Mouse (Mus musculus) embryonic facial prominence, embryonic 14.5 days (tissue): ENCODE measurements around the gene Olfr150. TPM values are rescaled to one million over a fixed set of nuclear protein-coding genes. Genes with fewer than 3 reads are reported as not detected.
A peak's percentile ranks its signal among the peaks of the same experiment; 100 is the strongest.
"Not testable (repeated sequence)": the region's sequence is repeated elsewhere in the genome, so short reads cannot be mapped to it uniquely, and the experiment has no call there.

Experiments used
- ATAC-seq: fragments of 200-750 bp; cut with Nextera tagmentation; 2 replicates; pipeline ENCODE4 v1.8.0; 2017; ENCODE audit warnings: low read depth, moderate number of reproducible peaks, moderate TSS enrichment
- DNase-seq: peaks from one replicate; pipeline ENCODE4 v3.0.0-alpha.2; 2015; ENCODE audit warnings: low spot score
- H3K27ac ChIP-seq: fragments of 300-500 bp; sonication (generic); replicated peaks from 2 replicates; pipeline ENCODE4 v1.5.1; 2014; ENCODE audit warnings: low read depth, mild to moderate bottlenecking, low read length, moderate library complexity
- H3K27me3 ChIP-seq: fragments of 300-500 bp; sonication (generic); replicated peaks from 2 replicates; pipeline ENCODE4 v1.6.1; 2014; ENCODE audit warnings: low read length; ENCODE audit not compliant: control insufficient read depth, insufficient read depth
- H3K36me3 ChIP-seq: fragments of 300-500 bp; sonication (generic); 2 replicates; pipeline ENCODE4 v1.6.1; 2014; ENCODE audit warnings: low read length, mixed read lengths; ENCODE audit not compliant: control insufficient read depth, insufficient read depth
- H3K4me1 ChIP-seq: fragments of 300-500 bp; sonication (generic); 2 replicates; pipeline ENCODE4 v1.6.1; 2014; ENCODE audit warnings: antibody characterized with exemption, low read length; ENCODE audit not compliant: control insufficient read depth, insufficient read depth
- H3K4me2 ChIP-seq: fragments of 300-500 bp; sonication (generic); 2 replicates; pipeline ENCODE4 v1.6.1; 2014; ENCODE audit warnings: low read depth, mild to moderate bottlenecking, low read length, moderate library complexity, mixed read lengths
- H3K4me3 ChIP-seq: fragments of 300-500 bp; sonication (generic); 2 replicates; pipeline ENCODE4 v1.5.1; 2014; ENCODE audit warnings: low read depth, mild to moderate bottlenecking, low read length
- H3K9ac ChIP-seq: fragments of 300-500 bp; sonication (generic); 2 replicates; pipeline ENCODE4 v1.6.1; 2014; ENCODE audit warnings: low read depth, mild to moderate bottlenecking, low read length, moderate library complexity, mixed read lengths
- H3K9me3 ChIP-seq: fragments of 300-500 bp; sonication (generic); 2 replicates; pipeline ENCODE4 v1.6.1; 2016; ENCODE audit warnings: low read length; ENCODE audit not compliant: control insufficient read depth
- WGBS: fragments of 180-500 bp; shearing (Covaris S2); extraction: QIAGEN DNeasy Blood & Tissue Kit; methylation state at CpG from one replicate; pipeline ENCODE4 v1.1.7; 2014; 5-methylcytosine and 5-hydroxymethylcytosine counted together
- polyA plus RNA-seq: library from polyadenylated mRNA; unstranded; fragments of >200 nt; fragmentation: Nextera tagmentation; extraction: Ambion mirVana; gene quantifications from 2 replicates; pipeline ENCODE4 v1.2.1, GENCODE M21; 2014

Gene Olfr150
- not detected in 2 replicates for polyA plus RNA-seq

DNA sequence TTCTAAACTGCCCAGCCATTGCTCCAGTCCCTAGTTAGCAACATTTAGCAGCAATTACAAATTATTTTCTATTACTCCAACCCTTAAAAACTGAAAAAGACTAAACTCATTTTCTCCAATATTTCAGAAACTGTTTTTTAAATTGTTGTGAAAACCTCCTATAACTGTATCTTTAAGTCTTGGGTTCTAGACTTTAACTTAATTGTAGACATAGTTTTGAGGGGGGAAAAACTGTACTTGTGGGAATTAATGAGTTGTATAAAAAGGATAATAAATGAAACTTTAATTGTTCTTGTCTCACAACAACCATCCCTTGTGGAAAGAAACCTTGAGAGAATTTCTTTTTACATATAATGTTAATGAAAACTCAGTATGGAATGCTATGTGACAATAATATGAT lies at the start of gene Olfr150:
TSS of gene Olfr150 (plus strand) at position 301 of the 400 bp plus-strand sequence.
- Histone ChIP-seq H3K4me2 (no peak within 1 kb of the TSS), H3K9ac (no peak within 1 kb of the TSS), H3K4me3 (no peak within 1 kb of the TSS), H3K4me1 (no peaks in the 10 kb centered on the region), H3K36me3 (no peaks in the 10 kb centered on the region), H3K27me3 (no peaks in the 10 kb centered on the region), H3K27ac (no peak within 1 kb of the TSS), H3K9me3 (no peaks in the 10 kb centered on the region)
- DNase-seq (no peak), ATAC-seq (no peak)

DNA sequence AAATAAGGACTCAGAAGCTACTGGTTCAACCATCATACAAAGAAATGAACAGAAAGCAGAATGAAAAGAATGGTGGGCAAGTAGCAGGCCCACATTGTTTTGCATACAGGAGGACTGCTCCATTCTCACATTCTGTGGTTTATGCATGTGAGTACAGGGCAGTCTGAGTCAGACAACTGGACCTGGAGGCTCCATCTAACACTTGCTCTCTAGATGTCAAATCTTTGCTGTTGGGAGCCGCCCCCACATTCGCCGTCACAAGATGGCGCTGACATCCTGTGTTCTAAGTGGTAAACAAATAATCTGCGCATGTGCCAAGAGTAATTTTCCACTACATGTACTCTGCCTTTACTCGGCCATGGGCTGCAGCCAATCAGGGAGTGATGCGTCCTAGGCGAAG lies 29.7 kb upstream of the Olfr150 start:
- not testable (repeated sequence) for DNase-seq, H3K9me3 ChIP-seq, H3K4me2 ChIP-seq, H3K27ac ChIP-seq, H3K4me3 ChIP-seq, H3K27me3 ChIP-seq, H3K4me1 ChIP-seq, H3K36me3 ChIP-seq, H3K9ac ChIP-seq, ATAC-seq
- WGBS = 86% methylated on average over 5 of the region's 8 CpGs

DNA sequence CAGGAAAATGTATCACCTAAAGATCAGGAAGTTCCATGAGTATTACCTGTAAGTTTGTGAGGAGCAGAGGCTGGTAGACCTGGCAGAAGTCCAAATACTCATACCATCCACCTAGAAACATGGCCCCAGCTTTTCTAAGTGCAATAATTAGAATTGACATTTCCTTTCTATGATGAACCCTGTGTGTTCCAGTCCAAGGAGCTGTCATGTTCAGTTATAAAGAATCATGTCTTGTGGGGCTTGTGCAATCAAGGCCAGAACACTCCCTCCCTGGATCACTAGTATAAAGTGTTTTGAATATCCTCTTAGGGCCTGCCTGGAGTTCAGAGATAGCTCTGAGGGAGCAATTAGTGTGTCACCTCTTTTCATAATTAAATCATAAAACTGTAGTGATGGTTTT lies 23.8 kb upstream of the Olfr150 start, which contains the start of gene Olfr149:
TSS of gene Olfr149 (minus strand) at position 101 of the 400 bp plus-strand sequence.
- H3K4me2 ChIP-seq = no peak within 1 kb of the TSS
- DNase-seq = peak; percentile 26
- no peaks in the 10 kb centered on the region for H3K9me3 ChIP-seq
- no peaks in the 10 kb centered on the region for H3K27me3 ChIP-seq
- no peaks in the 10 kb centered on the region for H3K36me3 ChIP-seq
- H3K9ac ChIP-seq = no peak within 1 kb of the TSS
- H3K4me3 ChIP-seq = no peak within 1 kb of the TSS
- H3K27ac ChIP-seq = no peak within 1 kb of the TSS
- ATAC-seq = no peak
- H3K4me1 ChIP-seq = no peaks in the 10 kb centered on the region

DNA sequence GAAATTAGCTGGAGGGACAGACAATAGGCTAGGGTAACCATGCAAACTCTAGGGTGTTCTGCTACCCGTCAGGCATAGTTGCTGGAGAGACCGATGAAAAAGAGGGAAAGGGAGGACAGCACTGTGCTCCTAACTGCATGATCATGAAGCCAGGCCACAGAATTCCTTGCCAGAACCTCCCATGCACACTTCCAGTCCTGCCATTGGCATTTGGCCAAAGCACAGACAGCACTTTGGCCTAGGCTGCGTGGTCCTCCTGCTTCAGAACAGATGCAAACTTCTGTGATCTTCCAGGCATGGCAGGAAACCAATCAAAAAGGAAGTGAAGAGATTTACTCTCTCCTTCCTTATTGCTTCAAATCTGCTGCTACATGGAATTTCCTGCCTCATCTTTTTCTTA lies 21.8 kb upstream of the Olfr150 start:
- ATAC-seq (no peak), DNase-seq (peak; percentile 14)
- no peak overlapping the region for H3K9ac ChIP-seq
- no peaks in the 10 kb centered on the region for H3K36me3 ChIP-seq
- WGBS = 59% methylated on average over 3 of the region's 3 CpGs
- H3K9me3 ChIP-seq = no peaks in the 10 kb centered on the region
- H3K27me3 ChIP-seq = no peaks in the 10 kb centered on the region
- H3K4me3 ChIP-seq = no peak overlapping the region
- H3K4me2 ChIP-seq = no peak overlapping the region
- no peaks in the 10 kb centered on the region for H3K4me1 ChIP-seq
- H3K27ac ChIP-seq = no peak overlapping the region

DNA sequence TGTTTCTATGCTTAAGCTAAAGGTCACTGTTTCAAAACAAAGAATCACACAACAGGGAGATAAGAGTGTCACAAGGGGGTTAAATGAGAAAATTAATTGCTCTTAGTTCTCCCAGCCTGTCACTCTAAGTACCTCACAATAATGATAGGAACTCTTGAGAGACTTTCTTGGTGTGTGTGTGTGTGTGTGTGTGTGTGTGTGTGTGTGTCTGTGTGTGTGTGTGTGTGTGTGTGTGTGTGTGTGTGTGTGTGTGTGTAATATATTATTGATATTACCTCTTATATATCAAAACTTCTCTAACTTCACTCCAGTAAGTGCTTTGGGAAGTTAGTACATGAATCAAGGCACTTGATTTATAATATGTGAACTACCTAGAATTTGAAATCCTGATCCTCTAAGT lies 19.7 kb upstream of the Olfr150 start, which contains the start of gene Olfr965:
TSS of gene Olfr965 (plus strand) at position 301 of the 400 bp plus-strand sequence.
- ATAC-seq (no peak), DNase-seq (no peak)
- Histone ChIP-seq H3K4me2 (no peak within 1 kb of the TSS), H3K4me3 (no peak within 1 kb of the TSS), H3K27me3 (no peaks in the 10 kb centered on the region), H3K9me3 (no peaks in the 10 kb centered on the region), H3K36me3 (no peaks in the 10 kb centered on the region), H3K4me1 (no peaks in the 10 kb centered on the region), H3K9ac (no peak within 1 kb of the TSS), H3K27ac (no peak within 1 kb of the TSS)

DNA sequence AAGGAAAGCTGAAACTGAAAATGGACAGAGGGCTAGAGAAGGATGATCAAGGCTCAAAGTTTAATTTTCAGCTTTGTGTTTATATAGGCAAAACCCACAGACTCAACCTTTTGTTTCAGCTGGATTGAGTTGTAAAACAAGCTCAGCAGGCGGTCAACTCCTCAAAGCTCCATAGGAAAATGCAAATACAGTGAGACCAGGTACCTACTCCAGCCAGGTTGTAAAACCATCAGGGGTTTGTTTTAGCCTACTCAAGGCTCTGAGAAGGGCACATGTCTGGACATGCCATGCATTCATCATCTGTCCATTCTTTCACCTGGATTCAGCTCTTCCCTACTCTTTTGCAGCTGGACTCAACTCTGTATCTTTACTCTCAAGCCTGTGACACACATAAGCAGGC lies 10.0 kb downstream of the Olfr150 start:
- no peak overlapping the region for H3K9ac ChIP-seq
- no peaks in the 10 kb centered on the region for H3K4me1 ChIP-seq
- WGBS = 95% methylated on average over 1 of the region's 1 CpGs
- no peak overlapping the region for H3K27ac ChIP-seq
- no peaks in the 10 kb centered on the region for H3K36me3 ChIP-seq
- no peak for DNase-seq
- no peak overlapping the region for H3K4me3 ChIP-seq
- no peak for ATAC-seq
- no peaks in the 10 kb centered on the region for H3K9me3 ChIP-seq
- H3K27me3 ChIP-seq = no peaks in the 10 kb centered on the region
- no peak overlapping the region for H3K4me2 ChIP-seq

DNA sequence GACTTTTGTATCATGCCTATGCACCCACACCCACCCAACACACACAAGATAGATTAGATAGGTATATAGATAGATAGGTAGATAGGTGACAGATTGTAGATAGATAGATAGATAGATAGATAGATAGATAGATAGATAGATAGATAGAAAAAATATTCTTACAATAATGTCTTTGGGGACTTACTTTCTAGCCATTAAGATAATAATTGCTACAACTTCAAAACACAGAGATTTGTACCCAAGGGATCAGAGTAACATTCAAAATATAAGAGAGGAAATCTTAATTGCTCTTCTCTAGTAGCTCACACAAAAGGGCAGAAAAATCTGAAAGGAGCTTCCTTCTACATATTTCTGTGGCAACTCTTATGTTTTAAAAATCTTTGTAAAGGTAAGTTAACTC lies 15.2 kb downstream of the Olfr150 start, which contains the start of gene Olfr967:
TSS of gene Olfr967 (plus strand) at position 301 of the 400 bp plus-strand sequence.
- Histone ChIP-seq H3K9ac (no peak within 1 kb of the TSS), H3K27ac (no peak within 1 kb of the TSS), H3K9me3 (no peaks in the 10 kb centered on the region), H3K4me1 (no peaks in the 10 kb centered on the region), H3K4me2 (no peak within 1 kb of the TSS), H3K36me3 (no peaks in the 10 kb centered on the region), H3K4me3 (no peak within 1 kb of the TSS), H3K27me3 (no peaks in the 10 kb centered on the region)
- ATAC-seq (no peak), DNase-seq (no peak)

DNA sequence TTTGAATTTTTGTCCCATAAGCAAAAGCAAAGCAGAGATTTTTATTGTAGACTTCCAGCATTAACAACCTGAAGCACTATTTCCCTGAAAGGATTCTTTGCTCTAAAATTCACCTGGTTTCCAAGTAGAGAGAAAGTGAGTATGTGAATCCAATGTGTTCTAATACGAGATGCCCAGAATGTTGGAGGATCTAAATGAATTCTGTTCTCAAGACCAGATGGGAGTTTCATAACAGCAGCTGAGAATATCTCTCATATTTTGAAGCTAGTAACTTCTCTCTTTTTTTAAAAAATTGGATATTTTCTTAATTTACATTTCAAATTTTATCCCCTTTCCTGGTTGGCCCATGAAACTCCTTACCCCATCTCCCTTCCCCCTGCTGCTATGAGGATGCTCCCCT lies 15.7 kb downstream of the Olfr150 start:
- Histone ChIP-seq H3K4me2 (no peak overlapping the region), H3K9ac (no peak overlapping the region), H3K9me3 (no peaks in the 10 kb centered on the region), H3K27ac (no peak overlapping the region), H3K4me3 (no peak overlapping the region), H3K36me3 (no peaks in the 10 kb centered on the region), H3K27me3 (no peaks in the 10 kb centered on the region), H3K4me1 (no peaks in the 10 kb centered on the region)
- 89% methylated on average over 1 of the region's 1 CpGs for WGBS
- DNase-seq = no peak
- no peak for ATAC-seq

DNA sequence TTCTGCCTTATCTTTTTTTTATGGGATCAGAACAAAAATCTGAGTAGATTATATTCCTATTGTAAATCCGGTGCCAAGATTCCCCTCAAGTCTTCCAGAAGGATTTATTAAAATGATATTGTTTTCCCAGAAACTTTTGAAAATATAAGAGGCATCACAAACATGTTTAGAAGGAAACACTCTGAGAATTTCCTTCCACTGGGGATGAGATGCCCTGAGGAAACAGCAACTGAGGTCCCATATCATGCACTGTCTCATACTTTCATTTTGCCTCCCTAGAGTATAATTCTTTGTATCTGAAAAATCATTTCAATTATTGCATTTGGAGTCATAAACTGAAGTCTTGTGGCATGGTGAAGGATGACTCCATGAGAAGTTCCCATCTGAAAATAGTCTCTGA lies 52.4 kb downstream of the Olfr150 start, which contains the start of gene Olfr968:
TSS of gene Olfr968 (minus strand) at position 101 of the 400 bp plus-strand sequence.
- no peaks in the 10 kb centered on the region for H3K36me3 ChIP-seq
- no peak within 1 kb of the TSS for H3K4me3 ChIP-seq
- H3K4me2 ChIP-seq = no peak within 1 kb of the TSS
- H3K9me3 ChIP-seq = no peaks in the 10 kb centered on the region
- DNase-seq (no peak), ATAC-seq (no peak)
- no peak within 1 kb of the TSS for H3K9ac ChIP-seq
- H3K27me3 ChIP-seq = no peaks in the 10 kb centered on the region
- no peaks in the 10 kb centered on the region for H3K4me1 ChIP-seq
- H3K27ac ChIP-seq = no peak within 1 kb of the TSS
- WGBS = 77% methylated on average over 1 of the region's 1 CpGs
